Mouse (Mus musculus) retina, embryonic 14.5 days (tissue): ENCODE measurements around the gene Acod1.

ENCODE experiments used
- DNase-seq: peaks from one replicate; pipeline ENCODE4 v3.0.0-alpha.2; 2015; ENCODE audit warnings: low spot score

Gene Acod1

GRCm38 (mm10) chr14:103102246-103102645 lies 55.5 kb downstream of the Acod1 start:
- peak; percentile 38 for DNase-seq

- DNase-seq = no peak
These were observed 56.1 kb downstream of the Acod1 start for GRCm38 (mm10) chr14:103102731-103103335.
